Mouse (Mus musculus) embryonic facial prominence, embryonic 13.5 days (tissue): ENCODE measurements at regions not wholly inside any gene's neighbourhood (a gene's known extent, or its start where the extent isn't known, plus 50 kb on each side); places are given as distances from the start of the nearest gene placed in this dataset.

ENCODE experiments used
- ATAC-seq: fragments of 200-750 bp; cut with Nextera tagmentation; 2 replicates; pipeline ENCODE4 v1.8.0; 2017; ENCODE audit warnings: low read depth; ENCODE audit not compliant: insufficient number of reproducible peaks, insufficient read depth, low FRiP score, low TSS enrichment
- H3K27ac ChIP-seq: fragments of 300-500 bp; sonication (generic); 2 replicates; pipeline ENCODE4 v1.5.1; 2015; ENCODE audit warnings: moderate library complexity, mild to moderate bottlenecking, inconsistent platforms
- H3K27me3 ChIP-seq: fragments of 300-500 bp; sonication (generic); 2 replicates; pipeline ENCODE4 v1.6.1; 2015; ENCODE audit warnings: mild to moderate bottlenecking, inconsistent platforms
- H3K36me3 ChIP-seq: fragments of 300-500 bp; sonication (generic); 2 replicates; pipeline ENCODE4 v1.6.1; 2015; ENCODE audit warnings: mild to moderate bottlenecking, inconsistent platforms
- H3K4me1 ChIP-seq: fragments of 300-500 bp; sonication (generic); 2 replicates; pipeline ENCODE4 v1.6.1; 2015; ENCODE audit warnings: inconsistent platforms
- H3K4me2 ChIP-seq: fragments of 300-500 bp; sonication (generic); 2 replicates; pipeline ENCODE4 v1.6.1; 2015; ENCODE audit warnings: moderate library complexity, mild to moderate bottlenecking, inconsistent platforms
- H3K4me3 ChIP-seq: fragments of 300-500 bp; sonication (generic); 2 replicates; pipeline ENCODE4 v1.5.1; 2015; ENCODE audit warnings: mild to moderate bottlenecking, inconsistent platforms
- H3K9ac ChIP-seq: fragments of 300-500 bp; sonication (generic); 2 replicates; pipeline ENCODE4 v1.6.1; 2015; ENCODE audit warnings: mild to moderate bottlenecking, inconsistent platforms
- H3K9me3 ChIP-seq: fragments of 300-500 bp; sonication (generic); 2 replicates; pipeline ENCODE4 v1.6.1; 2016; ENCODE audit warnings: inconsistent platforms
- WGBS: fragments of 180-500 bp; shearing (Covaris S2); methylation state at CpG from one replicate; pipeline ENCODE4 v1.1.7; 2015; ENCODE audit warnings: mixed read lengths; 5-methylcytosine and 5-hydroxymethylcytosine counted together

DNA sequence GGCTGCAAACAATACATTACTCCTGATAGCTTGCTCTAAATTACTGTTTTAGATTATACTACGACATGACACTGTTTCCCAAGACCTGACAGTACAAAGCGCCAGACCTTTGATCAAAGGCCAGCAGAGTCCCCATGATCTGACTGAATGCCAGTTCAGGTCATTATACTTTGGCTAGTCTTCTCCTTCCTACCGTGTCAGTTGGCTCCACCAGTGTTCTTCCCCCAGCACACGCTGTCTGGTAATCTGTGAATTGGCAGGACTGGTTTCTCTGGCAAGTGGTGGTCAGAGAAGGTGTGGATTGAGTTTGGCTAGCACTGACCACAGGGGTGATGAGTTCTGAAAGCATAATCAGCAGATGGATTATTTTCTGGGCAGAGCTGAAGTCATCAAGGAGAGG, 93.1 kb upstream of the Barx2 start:
- WGBS = 61% methylated on average over 4 of the region's 4 CpGs
- Histone ChIP-seq H3K4me1 (peaks cover 6% of the 10 kb centered on the region), H3K36me3 (no peaks in the 10 kb centered on the region), H3K9me3 (no peaks in the 10 kb centered on the region), H3K27me3 (no peaks in the 10 kb centered on the region), H3K4me2 (no peak overlapping the region), H3K27ac (no peak overlapping the region), H3K9ac (no peak overlapping the region), H3K4me3 (no peak overlapping the region)
- no peak for ATAC-seq

GRCm38 (mm10) chr9:32010953-32011770, 97.9 kb upstream of the Barx2 start:
- WGBS = 35% methylated on average over 11 of the region's 11 CpGs
- H3K4me3 ChIP-seq = no peak overlapping the region
- H3K4me1 ChIP-seq = peaks cover 9% of the 10 kb centered on the region
- ATAC-seq = no peak
- H3K4me2 ChIP-seq = no peak overlapping the region
- no peak overlapping the region for H3K9ac ChIP-seq
- H3K27ac ChIP-seq = no peak overlapping the region
- H3K27me3 ChIP-seq = no peaks in the 10 kb centered on the region
- H3K9me3 ChIP-seq = no peaks in the 10 kb centered on the region
- H3K36me3 ChIP-seq = no peaks in the 10 kb centered on the region

DNA sequence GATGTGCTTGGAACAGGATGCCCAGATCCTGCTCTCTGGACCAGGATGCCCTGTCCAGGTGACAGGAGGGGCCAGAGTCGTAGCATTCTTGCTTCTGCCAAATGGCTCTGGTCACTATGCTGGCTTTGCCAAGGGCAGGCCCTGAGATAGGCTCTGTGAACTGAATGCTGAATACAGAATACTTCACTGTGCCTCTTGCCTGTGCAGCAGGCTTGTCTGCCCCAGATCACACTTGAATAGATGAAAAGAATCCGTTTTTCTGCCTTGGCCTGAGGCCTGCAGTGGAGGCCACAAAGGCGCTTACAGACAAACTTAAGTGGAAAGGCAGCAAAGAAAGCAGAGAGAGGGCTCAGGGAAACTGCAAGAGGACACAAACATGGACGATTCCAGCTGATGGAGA, 99.7 kb upstream of the Arhgap32 start:
- peaks cover 15% of the 10 kb centered on the region for H3K4me1 ChIP-seq
- H3K4me3 ChIP-seq = no peak overlapping the region
- ATAC-seq = no peak
- no peaks in the 10 kb centered on the region for H3K27me3 ChIP-seq
- no peak overlapping the region for H3K9ac ChIP-seq
- 35% methylated on average over 4 of the region's 4 CpGs for WGBS
- H3K9me3 ChIP-seq = no peaks in the 10 kb centered on the region
- no peak overlapping the region for H3K4me2 ChIP-seq
- H3K36me3 ChIP-seq = no peaks in the 10 kb centered on the region
- H3K27ac ChIP-seq = no peak overlapping the region

- H3K36me3 ChIP-seq = no peaks in the 10 kb centered on the region
- ATAC-seq = no peak
- no peak overlapping the region for H3K9ac ChIP-seq
Measured at GRCm38 (mm10) chr9:32018020-32018419, 97.9 kb upstream of the Arhgap32 start.

DNA sequence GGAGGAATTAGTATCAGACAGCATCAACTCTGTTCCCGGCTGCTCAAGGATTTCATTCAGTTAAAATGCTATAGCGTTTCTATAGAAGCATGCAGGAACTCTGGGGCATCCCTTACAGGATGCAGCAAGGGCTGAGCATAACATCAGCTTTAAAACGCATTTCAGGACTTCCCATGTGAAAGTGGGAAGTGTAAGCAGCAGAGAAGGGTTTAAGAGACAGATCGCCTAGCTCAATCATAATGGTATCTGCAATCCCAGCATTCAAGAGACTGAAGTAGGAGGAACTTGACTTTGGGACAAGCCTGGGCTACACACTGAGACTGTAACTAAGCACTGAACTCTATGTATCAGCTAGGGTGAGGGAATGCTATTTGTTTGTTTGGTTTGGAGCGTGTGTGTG, 96.2 kb upstream of the Arhgap32 start:
- Histone ChIP-seq H3K4me3 (no peak overlapping the region), H3K9me3 (no peaks in the 10 kb centered on the region), H3K9ac (no peak overlapping the region), H3K36me3 (no peaks in the 10 kb centered on the region), H3K27ac (no peak overlapping the region), H3K27me3 (no peaks in the 10 kb centered on the region), H3K4me2 (no peak overlapping the region), H3K4me1 (peaks cover 18% of the 10 kb centered on the region)
- ATAC-seq = no peak
- 71% methylated on average over 5 of the region's 5 CpGs for WGBS

More at GRCm38 (mm10) chr9:32018020-32018419, 97.9 kb upstream of the Arhgap32 start:
- Histone ChIP-seq H3K4me3 (no peak overlapping the region), H3K4me2 (no peak overlapping the region), H3K27me3 (no peaks in the 10 kb centered on the region), H3K9me3 (no peaks in the 10 kb centered on the region), H3K27ac (no peak overlapping the region), H3K4me1 (peaks cover 18% of the 10 kb centered on the region)

GRCm38 (mm10) chr9:32020942-32021731, 94.8 kb upstream of the Arhgap32 start:
- Histone ChIP-seq H3K27ac (no peak overlapping the region), H3K27me3 (no peaks in the 10 kb centered on the region), H3K4me3 (no peak overlapping the region), H3K4me1 (peaks cover 18% of the 10 kb centered on the region), H3K36me3 (no peaks in the 10 kb centered on the region), H3K4me2 (peak overlapping the region; percentile 14; the same call in 1 of the 2 replicates), H3K9ac (no peak overlapping the region), H3K9me3 (no peaks in the 10 kb centered on the region)
- 22% methylated on average over 13 of the region's 13 CpGs for WGBS
- no peak for ATAC-seq

- no peak for ATAC-seq
Measured at GRCm38 (mm10) chr9:32021755-32022154, 94.2 kb upstream of the Arhgap32 start.

GRCm38 (mm10) chr9:32022996-32023395, 92.9 kb upstream of the Arhgap32 start:
- Histone ChIP-seq H3K9ac (no peak overlapping the region), H3K27ac (no peak overlapping the region), H3K9me3 (no peaks in the 10 kb centered on the region), H3K4me3 (no peak overlapping the region), H3K36me3 (no peaks in the 10 kb centered on the region), H3K4me1 (peaks cover 12% of the 10 kb centered on the region), H3K4me2 (no peak overlapping the region), H3K27me3 (no peaks in the 10 kb centered on the region)
- no peak for ATAC-seq
- WGBS = 88% methylated on average over 10 of the region's 10 CpGs

More at GRCm38 (mm10) chr9:32021755-32022154, 94.2 kb upstream of the Arhgap32 start:
- Histone ChIP-seq H3K36me3 (no peaks in the 10 kb centered on the region), H3K27ac (no peak overlapping the region), H3K4me1 (peaks cover 12% of the 10 kb centered on the region), H3K27me3 (no peaks in the 10 kb centered on the region), H3K9me3 (no peaks in the 10 kb centered on the region), H3K4me2 (peak overlapping the region; percentile 14; the same call in 1 of the 2 replicates), H3K4me3 (no peak overlapping the region), H3K9ac (no peak overlapping the region)
- WGBS = 27% methylated on average over 3 of the region's 3 CpGs

DNA sequence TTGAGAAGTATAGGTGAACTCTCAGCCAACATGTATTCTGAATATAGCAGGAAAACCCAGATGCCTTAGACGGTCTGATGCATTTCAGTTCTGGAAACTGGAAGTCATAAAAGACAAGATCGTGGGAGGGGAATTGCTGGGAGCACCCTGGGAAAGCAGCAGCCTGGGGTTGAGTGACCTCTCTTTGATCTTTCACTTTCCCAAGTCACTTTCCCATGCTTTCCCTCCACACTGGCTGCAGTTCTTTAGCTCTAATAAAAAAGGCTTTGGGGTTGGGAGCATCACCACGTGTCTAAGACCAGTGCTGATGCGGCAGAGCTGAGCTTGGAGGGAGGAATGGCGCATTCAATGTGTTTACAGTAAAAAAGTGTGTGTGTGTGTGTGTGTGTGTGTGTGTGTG, 91.2 kb upstream of the Arhgap32 start:
- Histone ChIP-seq H3K4me1 (peaks cover 12% of the 10 kb centered on the region), H3K27ac (no peak overlapping the region), H3K9ac (no peak overlapping the region), H3K4me2 (no peak overlapping the region), H3K4me3 (no peak overlapping the region), H3K36me3 (no peaks in the 10 kb centered on the region), H3K9me3 (no peaks in the 10 kb centered on the region), H3K27me3 (no peaks in the 10 kb centered on the region)
- WGBS = 49% methylated on average over 5 of the region's 5 CpGs
- no peak for ATAC-seq

GRCm38 (mm10) chr9:32027962-32028361, 88.0 kb upstream of the Arhgap32 start:
- Histone ChIP-seq H3K27ac (no peak overlapping the region), H3K9ac (no peak overlapping the region), H3K27me3 (no peaks in the 10 kb centered on the region), H3K9me3 (no peaks in the 10 kb centered on the region), H3K4me2 (no peak overlapping the region), H3K4me1 (peaks cover 9% of the 10 kb centered on the region; the same call in 1 of the 2 replicates), H3K4me3 (no peak overlapping the region), H3K36me3 (no peaks in the 10 kb centered on the region)
- ATAC-seq = no peak
- WGBS = 32% methylated on average over 8 of the region's 8 CpGs

- no peaks in the 10 kb centered on the region for H3K27me3 ChIP-seq
- no peak overlapping the region for H3K9ac ChIP-seq
- 92% methylated on average over 1 of the region's 1 CpGs for WGBS
- peaks cover 19% of the 10 kb centered on the region for H3K4me1 ChIP-seq
- no peak for ATAC-seq
- H3K27ac ChIP-seq = no peak overlapping the region
- H3K36me3 ChIP-seq = no peaks in the 10 kb centered on the region
- H3K4me2 ChIP-seq = no peak overlapping the region
- H3K9me3 ChIP-seq = no peaks in the 10 kb centered on the region
- H3K4me3 ChIP-seq = no peak overlapping the region
Measured at GRCm38 (mm10) chr9:32029001-32029400, 86.9 kb upstream of the Arhgap32 start.

DNA sequence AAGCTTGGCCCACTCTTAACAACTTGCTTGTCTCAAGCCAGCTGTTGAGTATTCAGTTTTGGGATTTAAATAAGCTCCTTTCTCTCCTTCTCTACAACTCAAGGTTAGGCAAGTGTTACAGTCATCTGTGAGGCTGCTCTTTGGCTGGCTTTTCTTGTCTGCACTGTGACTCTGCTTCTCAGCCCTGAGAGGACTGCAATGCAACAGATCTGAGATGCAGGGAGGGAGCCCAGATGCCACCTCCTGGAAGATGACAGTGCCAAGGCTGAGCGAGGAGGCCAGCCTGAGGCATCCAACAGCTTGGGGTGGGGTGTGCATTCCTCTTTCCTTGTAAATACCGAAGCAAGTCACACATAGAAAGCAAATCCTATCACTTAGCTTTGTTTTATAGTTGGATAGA, 86.2 kb upstream of the Arhgap32 start:
- no peak overlapping the region for H3K4me2 ChIP-seq
- H3K4me1 ChIP-seq = peaks cover 25% of the 10 kb centered on the region
- ATAC-seq = no peak
- WGBS = 43% methylated on average over 2 of the region's 2 CpGs
- no peak overlapping the region for H3K27ac ChIP-seq
- H3K9ac ChIP-seq = no peak overlapping the region
- no peaks in the 10 kb centered on the region for H3K27me3 ChIP-seq
- H3K36me3 ChIP-seq = no peaks in the 10 kb centered on the region
- no peak overlapping the region for H3K4me3 ChIP-seq
- H3K9me3 ChIP-seq = no peaks in the 10 kb centered on the region
